Mouse (Mus musculus) neural tube, embryonic 15.5 days (tissue): ENCODE data around the gene Nanos2. TPM values are rescaled to one million over a fixed set of nuclear protein-coding genes. Genes with fewer than 3 reads are reported as not detected.

ENCODE experiments used
- ATAC-seq: fragments of 200-750 bp; cut with Nextera tagmentation; 2 replicates; pipeline ENCODE4 v1.8.0; 2017; ENCODE audit warnings: mild to moderate bottlenecking, moderate TSS enrichment, moderate library complexity; ENCODE audit not compliant: low FRiP score
- H3K27ac ChIP-seq: fragments of 300-500 bp; sonication (generic); replicated peaks from 2 replicates; pipeline ENCODE4 v1.5.1; 2015; ENCODE audit warnings: mild to moderate bottlenecking, inconsistent platforms
- H3K27me3 ChIP-seq: fragments of 300-500 bp; sonication (generic); replicated peaks from 2 replicates; pipeline ENCODE4 v1.6.1; 2015; ENCODE audit warnings: inconsistent platforms
- H3K36me3 ChIP-seq: fragments of 300-500 bp; sonication (generic); 2 replicates; pipeline ENCODE4 v1.6.1; 2015; ENCODE audit warnings: inconsistent platforms
- H3K4me1 ChIP-seq: fragments of 300-500 bp; sonication (generic); 2 replicates; pipeline ENCODE4 v1.6.1; 2015; ENCODE audit warnings: inconsistent platforms
- H3K4me2 ChIP-seq: fragments of 300-500 bp; sonication (generic); 2 replicates; pipeline ENCODE4 v1.6.1; 2015; ENCODE audit warnings: inconsistent platforms, mild to moderate bottlenecking, moderate library complexity
- H3K4me3 ChIP-seq: fragments of 300-500 bp; sonication (generic); replicated peaks from 2 replicates; pipeline ENCODE4 v1.5.1; 2015; ENCODE audit warnings: mild to moderate bottlenecking, inconsistent platforms
- H3K9ac ChIP-seq: fragments of 300-500 bp; sonication (generic); replicated peaks from 2 replicates; pipeline ENCODE4 v1.6.1; 2015; ENCODE audit warnings: mild to moderate bottlenecking, inconsistent platforms
- H3K9me3 ChIP-seq: fragments of 300-500 bp; sonication (generic); replicated peaks from 2 replicates; pipeline ENCODE4 v1.6.1; 2016; ENCODE audit warnings: inconsistent platforms
- WGBS: fragments of 180-500 bp; shearing (Covaris S2); methylation state at CpG from one replicate; pipeline ENCODE4 v1.1.7; 2015; ENCODE audit warnings: mixed read lengths; 5-methylcytosine and 5-hydroxymethylcytosine counted together
- polyA plus RNA-seq: library from polyadenylated mRNA; unstranded; fragments of >200 nt; fragmentation: Nextera tagmentation; extraction: Ambion mirVana; gene quantifications from 2 replicates; pipeline ENCODE4 v1.2.1, GENCODE M21; 2015

Nanos2 gene
- polyA plus RNA-seq, 1 experiment from 2014 or later = 0.84 TPM

- Histone ChIP-seq H3K4me2 (peak within 1 kb of the TSS; percentile 98), H3K4me3 (peak within 1 kb of the TSS; percentile 84), H3K27me3 (no peaks in the 10 kb centered on the region), H3K36me3 (peaks cover 20% of the 10 kb centered on the region), H3K27ac (peak within 1 kb of the TSS; percentile 94), H3K9ac (peak within 1 kb of the TSS; percentile 87), H3K9me3 (no peaks in the 10 kb centered on the region), H3K4me1 (peaks cover 71% of the 10 kb centered on the region)
- under 1% methylated on average over 86 of the region's 90 CpGs for WGBS
- peak; percentile 61 for ATAC-seq
These were observed 16.9 kb downstream of the Nanos2 start, which contains the start of gene Irf2bp1 for GRCm38 (mm10) chr7:19003902-19004630. Gene Irf2bp1, plus strand, starts transcription at chr7:19004044.

GRCm38 (mm10) chr7:19004631-19005079, 17.5 kb downstream of the Nanos2 start:
- peaks cover 66% of the 10 kb centered on the region for H3K4me1 ChIP-seq
- H3K4me2 ChIP-seq = peak overlapping the region; percentile 98
- WGBS = 5% methylated on average over 34 of the region's 34 CpGs
- peak overlapping the region; percentile 94 for H3K27ac ChIP-seq
- H3K27me3 ChIP-seq = no peaks in the 10 kb centered on the region
- peak overlapping the region; percentile 84 for H3K4me3 ChIP-seq
- H3K9ac ChIP-seq = peak overlapping the region; percentile 87
- ATAC-seq = 0 out of 2 replicates have a peak, but pooled peaks have one; percentile 2
- no peaks in the 10 kb centered on the region for H3K9me3 ChIP-seq
- H3K36me3 ChIP-seq = peaks cover 17% of the 10 kb centered on the region

- Histone ChIP-seq H3K4me2 (peak overlapping the region; percentile 98), H3K4me3 (peak overlapping the region; percentile 84), H3K27ac (no peak overlapping the region), H3K4me1 (peaks cover 58% of the 10 kb centered on the region), H3K9me3 (no peaks in the 10 kb centered on the region), H3K36me3 (peaks cover 17% of the 10 kb centered on the region), H3K9ac (peak overlapping the region; percentile 87), H3K27me3 (no peaks in the 10 kb centered on the region)
- WGBS = 81% methylated on average over 34 of the region's 34 CpGs
- no peak for ATAC-seq
These were observed 18.4 kb downstream of the Nanos2 start for GRCm38 (mm10) chr7:19005417-19006121.

GRCm38 (mm10) chr7:19006476-19006875, 19.3 kb downstream of the Nanos2 start:
- Histone ChIP-seq H3K36me3 (peaks cover 17% of the 10 kb centered on the region), H3K9me3 (no peaks in the 10 kb centered on the region), H3K27ac (no peak overlapping the region), H3K27me3 (no peaks in the 10 kb centered on the region), H3K4me3 (0 out of 2 replicates have a peak overlapping the region, but pooled peaks have one; percentile 7), H3K4me1 (peaks cover 49% of the 10 kb centered on the region), H3K4me2 (peak overlapping the region; percentile 98), H3K9ac (no peak overlapping the region)
- 6% methylated on average over 12 of the region's 12 CpGs for WGBS
- no peak for ATAC-seq

GRCm38 (mm10) chr7:19007026-19007977, 20.1 kb downstream of the Nanos2 start:
- Histone ChIP-seq H3K4me3 (0 out of 2 replicates have a peak overlapping the region, but pooled peaks have one; percentile 7), H3K9me3 (no peaks in the 10 kb centered on the region), H3K36me3 (peaks cover 17% of the 10 kb centered on the region), H3K27me3 (no peaks in the 10 kb centered on the region), H3K4me1 (peaks cover 46% of the 10 kb centered on the region), H3K4me2 (peak overlapping the region; percentile 98), H3K9ac (no peak overlapping the region), H3K27ac (no peak overlapping the region)
- ATAC-seq = no peak
- 80% methylated on average over 13 of the region's 13 CpGs for WGBS

GRCm38 (mm10) chr7:19010581-19010980, 23.4 kb downstream of the Nanos2 start:
- no peak for ATAC-seq

GRCm38 (mm10) chr7:19012025-19012621, 24.9 kb downstream of the Nanos2 start:
- Histone ChIP-seq H3K36me3 (peaks cover 2% of the 10 kb centered on the region; the same call in 1 of the 2 replicates), H3K27ac (0 out of 2 replicates have a peak overlapping the region, but pooled peaks have one; percentile 37), H3K4me3 (peak overlapping the region; percentile 25), H3K9ac (peak overlapping the region; percentile 29), H3K9me3 (no peaks in the 10 kb centered on the region), H3K27me3 (no peaks in the 10 kb centered on the region), H3K4me1 (peaks cover 15% of the 10 kb centered on the region), H3K4me2 (peak overlapping the region; percentile 52)
- no peak for ATAC-seq
- WGBS = 5% methylated on average over 28 of the region's 31 CpGs

More at GRCm38 (mm10) chr7:19010581-19010980, 23.4 kb downstream of the Nanos2 start:
- Histone ChIP-seq H3K9ac (no peak overlapping the region), H3K36me3 (peaks cover 15% of the 10 kb centered on the region), H3K9me3 (no peaks in the 10 kb centered on the region), H3K27me3 (no peaks in the 10 kb centered on the region), H3K4me1 (peaks cover 30% of the 10 kb centered on the region), H3K4me3 (no peak overlapping the region), H3K4me2 (no peak overlapping the region), H3K27ac (no peak overlapping the region)
- WGBS = 86% methylated on average over 7 of the region's 7 CpGs

- no peak overlapping the region for H3K27ac ChIP-seq
- H3K9me3 ChIP-seq = no peaks in the 10 kb centered on the region
- H3K27me3 ChIP-seq = no peaks in the 10 kb centered on the region
- H3K9ac ChIP-seq = no peak overlapping the region
- H3K4me2 ChIP-seq = no peak overlapping the region
- H3K4me1 ChIP-seq = peaks cover 10% of the 10 kb centered on the region
- no peak for ATAC-seq
- WGBS = 70% methylated on average over 2 of the region's 2 CpGs
- H3K36me3 ChIP-seq = no peaks in the 10 kb centered on the region
- H3K4me3 ChIP-seq = no peak overlapping the region
These were observed 25.7 kb downstream of the Nanos2 start for GRCm38 (mm10) chr7:19012882-19013281.

GRCm38 (mm10) chr7:19014452-19014851, 27.3 kb downstream of the Nanos2 start:
- Histone ChIP-seq H3K4me3 (no peak overlapping the region), H3K9ac (no peak overlapping the region), H3K9me3 (no peaks in the 10 kb centered on the region), H3K27me3 (no peaks in the 10 kb centered on the region), H3K36me3 (no peaks in the 10 kb centered on the region), H3K27ac (no peak overlapping the region), H3K4me2 (no peak overlapping the region), H3K4me1 (peaks cover 10% of the 10 kb centered on the region)
- WGBS = 69% methylated on average over 15 of the region's 15 CpGs
- ATAC-seq = no peak

- H3K27ac ChIP-seq = no peak overlapping the region
- peaks cover 10% of the 10 kb centered on the region for H3K27me3 ChIP-seq
- no peak overlapping the region for H3K9ac ChIP-seq
- no peak overlapping the region for H3K4me2 ChIP-seq
- H3K36me3 ChIP-seq = no peaks in the 10 kb centered on the region
- no peaks in the 10 kb centered on the region for H3K9me3 ChIP-seq
- peaks cover 10% of the 10 kb centered on the region for H3K4me1 ChIP-seq
- no peak for ATAC-seq
- 84% methylated on average over 4 of the region's 4 CpGs for WGBS
- no peak overlapping the region for H3K4me3 ChIP-seq
These were observed 28.8 kb downstream of the Nanos2 start for GRCm38 (mm10) chr7:19016042-19016441.
